Mouse (Mus musculus) monocyte, adult 2 months (primary cell): ENCODE measurements around the gene Setd6.

Source experiments
- DNase-seq, 2 experiments: peaks; one replicate each; pipeline ENCODE4 v3.0.0; 2022; ENCODE audit warnings: low spot score in 2 of 2, low read depth in 1 of 2

Setd6 gene

GRCm38 (mm10) chr8:95715676-95716531 lies at the start of gene Setd6:
Setd6 (plus strand) TSS chr8:95715881.
- DNase-seq = peak; percentile 39 to 42

GRCm38 (mm10) chr8:95668163-95668958 lies 47.3 kb upstream of the Setd6 start:
- DNase-seq = no peak

- no peak for DNase-seq
These were observed 45.7 kb upstream of the Setd6 start for GRCm38 (mm10) chr8:95669967-95670366.

GRCm38 (mm10) chr8:95671861-95672260 lies 43.8 kb upstream of the Setd6 start:
- DNase-seq = no peak

- DNase-seq = no peak
These were observed 42.9 kb upstream of the Setd6 start for GRCm38 (mm10) chr8:95672811-95673210.

- DNase-seq = no peak
These were observed 39.0 kb upstream of the Setd6 start, which contains the start of gene Ndrg4 for GRCm38 (mm10) chr8:95676631-95677030. Ndrg4 (plus strand) TSS chr8:95676980.

- no peak for DNase-seq
These were observed 38.1 kb upstream of the Setd6 start for GRCm38 (mm10) chr8:95677591-95678023.

DNA sequence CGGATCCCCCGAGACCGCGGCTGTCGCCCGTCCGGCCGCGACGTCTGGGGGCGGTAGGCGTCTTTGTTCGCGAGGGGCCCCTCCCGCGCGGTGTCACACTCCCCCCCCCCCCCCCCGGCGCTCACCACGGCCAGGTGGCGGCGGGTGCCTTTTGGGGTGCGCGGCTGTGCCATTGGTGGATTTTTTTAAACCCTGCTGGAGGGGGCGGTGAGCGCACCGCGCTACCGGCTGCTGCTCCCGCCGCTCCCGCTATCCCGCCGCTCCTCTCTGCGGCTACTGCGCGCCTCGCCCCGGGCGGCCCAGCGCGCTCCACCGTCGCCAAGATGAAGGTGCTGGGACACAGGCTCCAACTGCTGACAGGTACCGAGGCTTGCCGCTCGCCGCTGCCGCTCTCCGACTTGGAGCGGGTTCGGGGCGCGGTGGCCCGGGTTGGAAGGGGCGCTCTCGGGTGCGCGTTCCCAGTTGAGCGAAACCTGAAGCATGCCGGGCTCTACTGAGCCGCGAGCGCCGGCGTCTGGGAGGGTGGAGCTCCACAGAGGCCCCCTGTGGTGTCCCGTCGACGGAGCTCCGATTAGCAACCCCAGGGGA lies 37.6 kb upstream of the Setd6 start:
- DNase-seq = no peak

DNA sequence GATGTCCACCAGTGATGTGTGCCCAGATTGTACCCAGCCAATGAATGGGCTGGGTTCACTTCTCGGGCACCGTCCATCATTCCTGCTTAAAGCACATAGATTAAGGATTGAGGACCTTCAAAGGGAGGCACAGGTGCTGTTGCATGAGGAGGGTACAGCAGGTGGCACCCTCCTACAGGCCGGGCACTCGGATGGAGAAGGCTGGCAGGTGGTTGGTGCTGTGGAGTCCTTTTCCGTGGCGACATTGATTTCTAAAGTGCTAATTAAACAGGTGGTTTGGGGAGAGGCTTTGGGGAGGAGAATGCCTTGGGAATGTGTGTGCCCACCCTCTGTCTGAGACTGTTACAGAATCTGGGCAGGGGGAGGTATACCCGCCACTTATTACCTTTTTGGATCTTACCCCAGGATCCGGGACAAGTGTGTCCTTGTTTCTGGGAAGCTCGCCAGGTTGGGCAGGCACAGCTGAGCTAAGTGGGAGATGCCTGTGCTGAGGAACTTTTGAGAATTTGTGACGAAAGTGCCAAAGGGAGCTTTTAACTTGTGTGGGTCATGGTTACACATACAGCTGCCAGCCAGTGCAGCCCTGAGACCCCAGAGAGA lies 27.5 kb upstream of the Setd6 start:
- DNase-seq = no peak

- DNase-seq = no peak
These were observed 24.6 kb upstream of the Setd6 start for GRCm38 (mm10) chr8:95690929-95691541.

DNA sequence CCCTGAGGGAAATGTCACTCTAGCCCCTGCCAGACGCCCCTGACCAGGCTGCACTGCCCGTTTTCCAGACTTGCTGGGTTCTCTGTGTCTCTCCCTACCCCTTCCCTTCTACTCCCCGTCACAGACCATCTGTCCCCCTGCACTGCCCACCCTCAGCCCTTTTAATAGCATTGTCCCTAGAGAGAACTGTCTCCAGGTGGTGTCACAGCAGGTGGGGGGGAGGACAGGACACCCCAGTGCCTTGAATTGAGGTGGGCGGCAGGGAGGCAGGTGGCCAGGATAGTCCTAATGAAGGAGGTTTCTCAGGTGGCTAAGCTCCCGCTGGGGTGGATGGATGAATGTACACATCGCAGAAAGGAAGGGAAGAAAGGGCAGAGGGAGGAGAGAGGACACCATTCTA lies 21.1 kb upstream of the Setd6 start:
- DNase-seq = no peak

- no peak for DNase-seq
These were observed 19.0 kb upstream of the Setd6 start for GRCm38 (mm10) chr8:95696661-95697060.

GRCm38 (mm10) chr8:95697128-95697527 lies 18.6 kb upstream of the Setd6 start:
- peak; percentile 21 to 26 for DNase-seq

DNA sequence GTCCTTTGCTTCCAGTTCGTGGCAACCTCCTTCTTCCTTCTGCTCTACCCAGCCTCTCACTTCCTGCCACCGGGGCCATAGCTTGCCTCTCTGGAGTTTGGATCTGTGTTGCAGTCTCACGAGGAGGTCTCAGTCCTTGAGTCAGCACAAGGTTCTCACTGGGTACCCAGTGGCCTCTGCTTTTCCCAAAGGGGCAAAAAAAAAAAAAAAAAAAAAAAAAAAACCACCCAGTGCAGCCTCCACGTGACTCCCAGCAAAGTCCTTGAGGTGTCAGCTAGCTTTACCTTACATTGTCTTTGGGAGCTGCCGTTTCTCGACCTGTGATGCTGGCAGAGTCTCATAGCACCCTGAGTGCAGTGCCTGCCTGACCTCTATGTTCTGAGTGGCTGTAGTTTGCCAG lies 17.5 kb upstream of the Setd6 start:
- no peak for DNase-seq

- no peak for DNase-seq
These were observed 15.4 kb upstream of the Setd6 start for GRCm38 (mm10) chr8:95700282-95700681.

DNA sequence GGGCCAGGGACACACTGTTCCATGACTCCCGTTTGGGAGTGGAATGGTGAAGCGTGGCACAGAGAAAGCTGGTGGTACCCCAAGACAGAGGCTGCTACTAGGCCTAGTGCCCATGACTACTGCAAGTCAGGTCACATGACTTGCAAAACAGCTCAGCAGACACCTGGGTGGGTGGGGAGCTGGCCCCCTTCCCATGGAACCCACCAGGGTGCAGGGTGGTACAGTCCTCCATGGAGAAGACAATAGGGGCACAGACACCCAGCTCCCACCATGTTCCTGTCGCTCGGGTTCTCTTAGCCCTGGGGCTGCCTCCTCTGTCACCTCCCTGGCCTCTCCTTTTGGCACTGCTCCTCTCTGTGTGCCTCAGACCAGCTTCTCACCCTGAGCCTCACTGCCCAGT lies 13.9 kb upstream of the Setd6 start:
- no peak for DNase-seq

DNA sequence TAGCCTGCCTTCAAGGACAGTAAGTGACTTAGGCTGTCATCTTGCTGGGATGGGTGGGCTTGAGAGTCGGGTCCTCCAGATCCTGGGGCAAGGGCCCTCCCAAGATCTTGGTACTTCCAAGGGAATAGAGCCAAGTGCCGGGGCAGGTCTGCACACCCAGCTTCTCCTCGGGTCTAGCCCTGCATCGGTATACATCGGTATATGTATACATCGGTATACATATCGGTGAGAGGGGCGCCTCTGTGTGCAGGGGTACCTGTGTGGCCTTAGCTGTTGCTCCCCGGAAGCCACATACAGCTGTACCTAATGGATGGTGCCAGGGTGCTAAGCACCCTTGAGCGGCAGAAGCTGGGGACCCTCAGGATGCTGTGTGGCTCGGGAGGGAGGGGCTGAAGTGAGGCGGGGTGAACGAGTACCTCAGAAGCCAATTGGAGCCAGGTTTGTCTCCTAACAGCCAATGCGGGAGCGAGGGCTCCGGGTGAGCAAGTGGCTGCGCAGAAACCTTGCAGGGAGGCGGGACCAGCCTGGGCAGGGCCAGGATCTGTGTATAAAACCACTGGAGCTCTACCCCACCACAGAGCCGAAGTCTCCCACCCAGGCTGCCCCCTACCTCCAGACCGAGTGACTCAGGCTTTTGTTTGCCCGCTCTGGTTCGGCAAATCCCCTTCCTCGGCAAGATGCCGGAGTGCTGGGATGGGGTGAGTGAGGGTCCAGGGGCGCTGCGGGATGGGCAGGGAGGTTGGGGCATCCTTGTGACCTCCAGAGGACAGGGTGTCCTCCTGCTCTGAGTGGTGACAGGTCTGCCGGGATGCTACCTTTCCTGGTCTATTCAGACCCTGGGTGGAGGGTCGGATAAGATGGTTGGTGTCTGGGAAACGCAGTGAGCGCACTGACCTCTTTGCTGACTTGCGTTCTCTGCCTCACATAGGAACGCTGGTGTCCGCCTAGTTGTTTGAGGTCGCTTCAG lies 12.9 kb upstream of the Setd6 start:
- no peak for DNase-seq

GRCm38 (mm10) chr8:95703461-95704260 lies 12.0 kb upstream of the Setd6 start:
- DNase-seq = no peak

- DNase-seq = no peak
These were observed 11.1 kb upstream of the Setd6 start for GRCm38 (mm10) chr8:95704538-95704937.
